Mouse (Mus musculus): Measurements from ENCODE around the gene Ccdc33. TPM values are rescaled to one million over a fixed set of nuclear protein-coding genes. Genes with fewer than 3 reads are reported as not detected.

The Ccdc33 gene
- total and polyA plus RNA-seq, 3 experiments, result 0.05 TPM; not detected in 2

GRCm38 (mm10) chr9:58016962-58017361 is 101.7 kb downstream of the Ccdc33 start:
- no peak for TF ChIP-seq TAL1 (conservative IDR thresholded peaks at IDR 0.05; ENCODE audit: low read depth, low read length)
- no peak for TF ChIP-seq GATA2 (IDR thresholded peaks at IDR 0.05; ENCODE audit: borderline replicate concordance, low read depth, low read length)
- TF ChIP-seq CTCF (IDR thresholded peaks at IDR 0.05; ENCODE audit: low read depth, low read length), result no peak
- TF ChIP-seq GATA1 (IDR thresholded peaks at IDR 0.05; ENCODE audit: borderline replicate concordance, low read length), result no peak
- DNase-seq (ENCODE audit: low spot score) (no peak), ATAC-seq (ENCODE audit: extremely low read depth, insufficient number of reproducible peaks, low FRiP score, poor library complexity, severe bottlenecking) (no peak)
- Histone ChIP-seq H3K36me3 (replicated peaks) (no peaks in the 10 kb centered on the region), H3K4me1 (ENCODE audit: insufficient read depth, low read depth, low read length) (no peaks in the 10 kb centered on the region), H3K27me3 (ENCODE audit: insufficient read depth, low read length) (peaks cover 25% of the 10 kb centered on the region), H3K9me3 (replicated peaks) (no peaks in the 10 kb centered on the region), H3K4me3 (ENCODE audit: low read depth, low read length) (no peak overlapping the region)

- Histone ChIP-seq H3K4me3 (ENCODE audit: low read depth, low read length) (no peak overlapping the region), H3K36me3 (replicated peaks) (no peaks in the 10 kb centered on the region), H3K27me3 (ENCODE audit: insufficient read depth, low read length) (peaks cover 29% of the 10 kb centered on the region), H3K9me3 (replicated peaks) (no peaks in the 10 kb centered on the region), H3K4me1 (ENCODE audit: insufficient read depth, low read depth, low read length) (no peaks in the 10 kb centered on the region)
- no peak for TF ChIP-seq TAL1 (conservative IDR thresholded peaks at IDR 0.05; ENCODE audit: low read depth, low read length)
- no peak for TF ChIP-seq POLR2AphosphoS5 (IDR thresholded peaks at IDR 0.05; ENCODE audit: insufficient replicate concordance, low read depth, low read length)
- TF ChIP-seq GATA1 (IDR thresholded peaks at IDR 0.05; ENCODE audit: borderline replicate concordance, low read length), result no peak
- TF ChIP-seq CTCF (IDR thresholded peaks at IDR 0.05; ENCODE audit: low read depth, low read length), result no peak
- TF ChIP-seq GATA2 (IDR thresholded peaks at IDR 0.05; ENCODE audit: borderline replicate concordance, low read depth, low read length), result no peak
- ATAC-seq (ENCODE audit: extremely low read depth, insufficient number of reproducible peaks, low FRiP score, poor library complexity, severe bottlenecking) (no peak), DNase-seq (ENCODE audit: low spot score) (no peak)
Measured at GRCm38 (mm10) chr9:58015856-58016255, 102.8 kb downstream of the Ccdc33 start.

- DNase-seq (ENCODE audit: low spot score) (no peak), ATAC-seq (ENCODE audit: extremely low read depth, insufficient number of reproducible peaks, low FRiP score, poor library complexity, severe bottlenecking) (no peak)
- Histone ChIP-seq H3K36me3 (replicated peaks) (no peaks in the 10 kb centered on the region), H3K9me3 (replicated peaks) (no peaks in the 10 kb centered on the region), H3K27me3 (ENCODE audit: insufficient read depth, low read length) (peaks cover 27% of the 10 kb centered on the region), H3K4me3 (ENCODE audit: low read depth, low read length) (no peak overlapping the region), H3K4me1 (ENCODE audit: insufficient read depth, low read depth, low read length) (no peaks in the 10 kb centered on the region)
- no peak for TF ChIP-seq GATA1 (IDR thresholded peaks at IDR 0.05; ENCODE audit: borderline replicate concordance, low read length)
- no peak for TF ChIP-seq TAL1 (conservative IDR thresholded peaks at IDR 0.05; ENCODE audit: low read depth, low read length)
- no peak for TF ChIP-seq CTCF (IDR thresholded peaks at IDR 0.05; ENCODE audit: low read depth, low read length)
- TF ChIP-seq GATA2 (IDR thresholded peaks at IDR 0.05; ENCODE audit: borderline replicate concordance, low read depth, low read length), result no peak
- TF ChIP-seq POLR2AphosphoS5 (IDR thresholded peaks at IDR 0.05; ENCODE audit: insufficient replicate concordance, low read depth, low read length), result no peak
Measured at GRCm38 (mm10) chr9:58014393-58015160, 104.0 kb downstream of the Ccdc33 start.

- H3K4me1 ChIP-seq (ENCODE audit: insufficient read depth, low read depth, low read length), result no peaks in the 10 kb centered on the region
Measured at GRCm38 (mm10) chr9:58012935-58013334, 105.7 kb downstream of the Ccdc33 start.

GRCm38 (mm10) chr9:58012486-58012885 is 106.1 kb downstream of the Ccdc33 start:
- H3K9me3 ChIP-seq (replicated peaks), result no peaks in the 10 kb centered on the region
- H3K36me3 ChIP-seq (replicated peaks), result no peaks in the 10 kb centered on the region
- DNase-seq (ENCODE audit: low spot score) (no peak), ATAC-seq (ENCODE audit: extremely low read depth, insufficient number of reproducible peaks, low FRiP score, poor library complexity, severe bottlenecking) (no peak)
- H3K27me3 ChIP-seq (ENCODE audit: insufficient read depth, low read length), result peaks cover 28% of the 10 kb centered on the region
- no peak for TF ChIP-seq GATA2 (IDR thresholded peaks at IDR 0.05; ENCODE audit: borderline replicate concordance, low read depth, low read length)
- TF ChIP-seq CTCF (IDR thresholded peaks at IDR 0.05; ENCODE audit: low read depth, low read length), result no peak
- no peak for TF ChIP-seq POLR2AphosphoS5 (IDR thresholded peaks at IDR 0.05; ENCODE audit: insufficient replicate concordance, low read depth, low read length)
- no peak for TF ChIP-seq GATA1 (IDR thresholded peaks at IDR 0.05; ENCODE audit: borderline replicate concordance, low read length)
- no peak for TF ChIP-seq TAL1 (conservative IDR thresholded peaks at IDR 0.05; ENCODE audit: low read depth, low read length)
- H3K4me3 ChIP-seq (ENCODE audit: low read depth, low read length), result no peak overlapping the region
- no peaks in the 10 kb centered on the region for H3K4me1 ChIP-seq (ENCODE audit: insufficient read depth, low read depth, low read length)

More at GRCm38 (mm10) chr9:58012935-58013334, 105.7 kb downstream of the Ccdc33 start:
- Histone ChIP-seq H3K4me3 (ENCODE audit: low read depth, low read length) (no peak overlapping the region), H3K36me3 (replicated peaks) (no peaks in the 10 kb centered on the region), H3K9me3 (replicated peaks) (no peaks in the 10 kb centered on the region), H3K27me3 (ENCODE audit: insufficient read depth, low read length) (peaks cover 30% of the 10 kb centered on the region)
- ATAC-seq (ENCODE audit: extremely low read depth, insufficient number of reproducible peaks, low FRiP score, poor library complexity, severe bottlenecking), result no peak
- no peak for DNase-seq (ENCODE audit: low spot score)
- TF ChIP-seq CTCF (IDR thresholded peaks at IDR 0.05; ENCODE audit: low read depth, low read length), result no peak
- no peak for TF ChIP-seq TAL1 (conservative IDR thresholded peaks at IDR 0.05; ENCODE audit: low read depth, low read length)
- TF ChIP-seq GATA2 (IDR thresholded peaks at IDR 0.05; ENCODE audit: borderline replicate concordance, low read depth, low read length), result no peak
- no peak for TF ChIP-seq GATA1 (IDR thresholded peaks at IDR 0.05; ENCODE audit: borderline replicate concordance, low read length)
- TF ChIP-seq POLR2AphosphoS5 (IDR thresholded peaks at IDR 0.05; ENCODE audit: insufficient replicate concordance, low read depth, low read length), result no peak

- H3K4me3 ChIP-seq (ENCODE audit: low read depth, low read length), result no peak overlapping the region
- TF ChIP-seq GATA1 (IDR thresholded peaks at IDR 0.05; ENCODE audit: borderline replicate concordance, low read length), result no peak
- no peak for TF ChIP-seq CTCF (IDR thresholded peaks at IDR 0.05; ENCODE audit: low read depth, low read length)
- ATAC-seq (ENCODE audit: extremely low read depth, insufficient number of reproducible peaks, low FRiP score, poor library complexity, severe bottlenecking) (no peak), DNase-seq (ENCODE audit: low spot score) (no peak)
- no peaks in the 10 kb centered on the region for H3K9me3 ChIP-seq (replicated peaks)
- no peaks in the 10 kb centered on the region for H3K36me3 ChIP-seq (replicated peaks)
- H3K4me1 ChIP-seq (ENCODE audit: insufficient read depth, low read depth, low read length), result no peaks in the 10 kb centered on the region
- H3K27me3 ChIP-seq (ENCODE audit: insufficient read depth, low read length), result peaks cover 31% of the 10 kb centered on the region
Measured at GRCm38 (mm10) chr9:58011552-58011951, 107.1 kb downstream of the Ccdc33 start.

All from G1E (cell line).